Mouse (Mus musculus): ENCODE measurements around the gene Cacna1c. TPM values are rescaled to one million over a fixed set of nuclear protein-coding genes. Genes with fewer than 3 reads are reported as not detected.

Gene Cacna1c
- polyA plus RNA-seq, 1 experiment: 19.1 TPM

GRCm38 (mm10) chr6:119183781-119184180 lies 12.4 kb downstream of the Cacna1c start:
- TF ChIP-seq POLR2A (IDR thresholded peaks at IDR 0.05; ENCODE audit: borderline replicate concordance, extremely low read depth, insufficient read depth, insufficient read length, poor library complexity, severe bottlenecking) (no peak), CTCF (IDR thresholded peaks at IDR 0.05; ENCODE audit: borderline replicate concordance, extremely low read depth, insufficient read depth, insufficient read length) (no peak)
- DNase-seq (ENCODE audit: low read depth): peak; percentile 33

- TF ChIP-seq POLR2A (IDR thresholded peaks at IDR 0.05; ENCODE audit: borderline replicate concordance, extremely low read depth, insufficient read depth, insufficient read length, poor library complexity, severe bottlenecking) (no peak), CTCF (IDR thresholded peaks at IDR 0.05; ENCODE audit: borderline replicate concordance, extremely low read depth, insufficient read depth, insufficient read length) (no peak)
- DNase-seq (ENCODE audit: low read depth): no peak
Measured at GRCm38 (mm10) chr6:119182211-119182610, 14.0 kb downstream of the Cacna1c start.

DNA sequence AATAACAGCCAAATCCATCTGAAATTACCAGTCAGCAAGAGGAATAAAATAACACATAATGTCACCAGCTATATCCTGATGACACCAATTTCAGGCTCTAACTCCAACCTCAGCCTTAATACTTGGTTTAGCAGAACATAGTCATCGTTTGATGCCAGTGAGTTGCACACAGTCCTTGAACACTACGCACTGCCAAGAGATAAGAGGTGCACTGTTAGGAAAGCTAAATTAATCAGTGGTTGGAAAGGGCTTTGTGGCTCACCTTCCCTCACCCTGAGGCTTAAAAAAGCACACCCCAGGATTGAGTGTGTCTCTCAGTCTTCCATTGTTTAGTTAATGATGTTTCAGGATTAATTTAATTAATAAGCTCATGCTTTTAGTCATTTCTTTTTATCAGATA lies 16.0 kb downstream of the Cacna1c start:
- no peak for TF ChIP-seq POLR2A (IDR thresholded peaks at IDR 0.05; ENCODE audit: borderline replicate concordance, extremely low read depth, insufficient read depth, insufficient read length, poor library complexity, severe bottlenecking)
- TF ChIP-seq CTCF (IDR thresholded peaks at IDR 0.05; ENCODE audit: borderline replicate concordance, extremely low read depth, insufficient read depth, insufficient read length): no peak
- DNase-seq (ENCODE audit: low read depth): no peak

- no peak for DNase-seq (ENCODE audit: low read depth)
- TF ChIP-seq POLR2A (IDR thresholded peaks at IDR 0.05; ENCODE audit: borderline replicate concordance, extremely low read depth, insufficient read depth, insufficient read length, poor library complexity, severe bottlenecking) (no peak), CTCF (IDR thresholded peaks at IDR 0.05; ENCODE audit: borderline replicate concordance, extremely low read depth, insufficient read depth, insufficient read length) (no peak)
Measured at GRCm38 (mm10) chr6:119177101-119177500, 19.1 kb downstream of the Cacna1c start.

DNA sequence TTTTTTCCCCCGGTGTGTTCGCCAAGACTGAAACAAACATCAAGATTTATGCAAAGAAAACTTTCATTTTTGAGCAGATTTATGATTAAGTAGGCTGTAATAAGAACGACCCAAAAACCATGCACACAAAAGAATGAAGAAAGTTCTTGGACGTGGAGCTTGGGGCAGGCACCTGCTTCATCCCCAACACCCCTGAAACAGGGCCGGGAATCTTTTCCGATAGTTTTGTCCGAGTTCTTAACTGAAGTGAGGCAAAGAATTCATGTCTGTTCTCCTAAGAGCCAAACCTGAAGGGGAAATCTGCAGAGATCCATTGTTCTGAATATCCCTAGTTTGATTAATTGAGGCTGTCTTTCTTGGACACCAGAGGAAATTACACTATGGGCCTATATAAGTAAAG lies 20.1 kb downstream of the Cacna1c start:
- DNase-seq (ENCODE audit: low read depth): no peak
- TF ChIP-seq POLR2A (IDR thresholded peaks at IDR 0.05; ENCODE audit: borderline replicate concordance, extremely low read depth, insufficient read depth, insufficient read length, poor library complexity, severe bottlenecking) (no peak), CTCF (IDR thresholded peaks at IDR 0.05; ENCODE audit: borderline replicate concordance, extremely low read depth, insufficient read depth, insufficient read length) (no peak)

- TF ChIP-seq POLR2A (IDR thresholded peaks at IDR 0.05; ENCODE audit: borderline replicate concordance, extremely low read depth, insufficient read depth, insufficient read length, poor library complexity, severe bottlenecking): peak; percentile 85; the same call in 1 of the 2 replicates
- TF ChIP-seq CTCF (IDR thresholded peaks at IDR 0.05; ENCODE audit: borderline replicate concordance, extremely low read depth, insufficient read depth, insufficient read length): peak; percentile 9; the same call in 1 of the 2 replicates
- peak; percentile 98 for DNase-seq (ENCODE audit: low read depth)
Measured at GRCm38 (mm10) chr6:119175078-119175853, 21.0 kb downstream of the Cacna1c start, which contains the start of gene Dcp1b. Gene Dcp1b (plus strand): TSS chr6:119175253.

DNA sequence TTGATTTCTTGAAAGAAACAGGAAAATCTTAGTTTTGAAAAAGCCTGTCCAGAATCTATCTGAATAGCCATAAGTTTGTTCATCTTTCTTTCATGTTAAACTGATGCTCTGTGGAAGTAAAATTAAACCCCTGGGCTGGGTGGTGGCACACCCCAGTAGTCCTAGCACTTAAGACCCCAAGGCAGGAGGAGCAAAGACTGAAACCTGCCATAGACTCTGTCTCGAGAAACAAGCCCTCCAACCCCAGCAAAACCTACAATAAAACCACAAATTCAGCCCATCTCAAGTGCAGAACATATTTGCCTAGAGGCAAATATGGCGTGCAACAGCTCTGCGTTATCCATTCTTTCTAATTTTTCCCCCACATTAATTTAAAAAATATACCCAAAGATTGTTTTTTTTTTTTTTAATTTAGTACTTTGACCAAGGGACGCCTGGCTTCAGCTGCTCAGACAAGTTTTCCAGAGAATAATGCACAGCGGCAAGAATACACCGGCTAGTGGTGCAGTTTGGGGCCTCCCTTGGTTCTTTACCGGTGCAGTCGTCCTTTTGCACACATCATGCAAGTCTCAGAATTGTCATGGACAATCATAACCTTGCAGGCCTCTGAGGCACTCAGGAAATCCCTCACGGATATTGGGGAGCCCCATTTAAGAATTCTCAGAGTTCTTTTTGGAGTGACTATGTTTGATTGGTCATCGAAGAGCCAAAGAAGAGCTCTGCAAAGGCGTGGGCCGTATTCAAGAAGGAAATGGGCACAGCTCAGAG lies 21.7 kb downstream of the Cacna1c start:
- DNase-seq (ENCODE audit: low read depth): no peak
- TF ChIP-seq CTCF (IDR thresholded peaks at IDR 0.05; ENCODE audit: borderline replicate concordance, extremely low read depth, insufficient read depth, insufficient read length) (no peak), POLR2A (IDR thresholded peaks at IDR 0.05; ENCODE audit: borderline replicate concordance, extremely low read depth, insufficient read depth, insufficient read length, poor library complexity, severe bottlenecking) (no peak)

DNA sequence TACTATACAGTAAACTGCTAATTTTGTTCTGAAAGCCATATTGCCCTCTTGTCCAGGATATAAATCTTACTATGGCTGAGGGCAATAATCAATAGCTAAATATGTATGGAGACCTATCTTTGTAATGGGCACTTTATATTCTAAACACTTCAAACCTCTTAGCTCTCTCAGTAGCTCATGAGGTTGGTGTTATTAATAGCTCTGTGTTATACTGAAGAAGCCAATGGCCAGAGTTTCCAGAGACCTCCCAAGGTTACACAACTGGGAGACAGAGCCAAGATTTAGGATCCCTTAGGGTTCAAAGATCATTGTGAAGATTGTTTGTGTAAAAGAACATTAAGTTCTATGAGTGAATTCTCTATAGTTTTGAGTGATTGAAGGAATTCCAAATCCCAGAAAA lies 30.5 kb downstream of the Cacna1c start:
- TF ChIP-seq CTCF (IDR thresholded peaks at IDR 0.05; ENCODE audit: borderline replicate concordance, extremely low read depth, insufficient read depth, insufficient read length): no peak
- no peak for TF ChIP-seq POLR2A (IDR thresholded peaks at IDR 0.05; ENCODE audit: borderline replicate concordance, extremely low read depth, insufficient read depth, insufficient read length, poor library complexity, severe bottlenecking)
- no peak for DNase-seq (ENCODE audit: low read depth)

DNA sequence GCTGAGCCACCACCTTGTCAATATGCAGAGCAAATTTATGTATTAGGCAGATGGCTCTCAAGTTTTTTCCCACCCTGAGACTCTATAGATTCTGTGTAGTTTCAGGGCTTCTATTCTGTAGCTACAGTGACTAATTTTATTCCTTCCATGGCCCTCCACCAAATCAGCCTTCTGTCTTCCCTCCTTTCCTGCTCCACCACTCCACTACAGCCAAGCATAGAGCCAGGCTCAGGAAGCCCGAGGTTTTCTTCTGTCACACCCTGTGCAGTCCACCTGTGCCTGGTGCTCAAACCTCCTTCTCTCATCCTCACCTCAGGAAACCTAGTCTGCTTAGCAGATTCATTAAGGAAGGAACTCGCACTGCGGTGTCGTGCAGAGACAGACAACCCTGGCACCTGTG lies 51.1 kb downstream of the Cacna1c start:
- TF ChIP-seq CTCF (IDR thresholded peaks at IDR 0.05; ENCODE audit: borderline replicate concordance, extremely low read depth, insufficient read depth, insufficient read length): no peak
- TF ChIP-seq POLR2A (IDR thresholded peaks at IDR 0.05; ENCODE audit: borderline replicate concordance, extremely low read depth, insufficient read depth, insufficient read length, poor library complexity, severe bottlenecking): no peak
- DNase-seq (ENCODE audit: low read depth): peak; percentile 41

GRCm38 (mm10) chr6:119139561-119139960 lies 56.7 kb downstream of the Cacna1c start:
- DNase-seq (ENCODE audit: low read depth): no peak
- TF ChIP-seq POLR2A (IDR thresholded peaks at IDR 0.05; ENCODE audit: borderline replicate concordance, extremely low read depth, insufficient read depth, insufficient read length, poor library complexity, severe bottlenecking): no peak
- TF ChIP-seq CTCF (IDR thresholded peaks at IDR 0.05; ENCODE audit: borderline replicate concordance, extremely low read depth, insufficient read depth, insufficient read length): no peak

- TF ChIP-seq CTCF (IDR thresholded peaks at IDR 0.05; ENCODE audit: borderline replicate concordance, extremely low read depth, insufficient read depth, insufficient read length): no peak
- TF ChIP-seq POLR2A (IDR thresholded peaks at IDR 0.05; ENCODE audit: borderline replicate concordance, extremely low read depth, insufficient read depth, insufficient read length, poor library complexity, severe bottlenecking): no peak
- DNase-seq (ENCODE audit: low read depth): no peak
Measured at GRCm38 (mm10) chr6:119137768-119138167, 58.5 kb downstream of the Cacna1c start.
